Mouse (Mus musculus) leukemia stem cell, adult 10-12 weeks (primary cell): ENCODE results near the gene Naa20. TPM values are rescaled to one million over a fixed set of nuclear protein-coding genes. Genes with fewer than 3 reads are reported as not detected.

Experiments
- polyA plus RNA-seq: library from polyadenylated mRNA; stranded (reverse); fragments of >175 nt; gene quantifications from 2 replicates; pipeline ENCODE4 v1.2.3, GENCODE M21; 2012; ENCODE audit warnings: low replicate concordance

Gene Naa20
- polyA plus RNA-seq = 60.3 and 150 TPM in 2 replicates

GRCm38 (mm10) chr2:145901861-145902260, at the start of gene Naa20:
Naa20 (plus strand) TSS chr2:145902099.

GRCm38 (mm10) chr2:145934339-145935231, 32.7 kb downstream of the Naa20 start, which contains the start of the genes Cfap61 and Crnkl1:
Cfap61 (plus strand) TSS chr2:145934784.
Crnkl1 (minus strand) TSS chr2:145935014.

Other genes with a start within 250 kb of the Naa20 start
- 0.35 and 0.52 TPM in 2 replicates for gene Rin2, start 226.9 kb upstream of the Naa20 start, polyA plus RNA-seq
- not detected in 2 replicates for gene Cfap61, start 32.7 kb downstream of the Naa20 start, polyA plus RNA-seq
- 0.55 and 18.6 TPM in 2 replicates for gene Crnkl1, start 32.9 kb downstream of the Naa20 start, polyA plus RNA-seq